Mouse (Mus musculus) large intestine, adult 2 months (tissue): ENCODE results near the gene Lgr6. TPM values are rescaled to one million over a fixed set of nuclear protein-coding genes. Genes with fewer than 3 reads are reported as not detected.

Source experiments
- polyA plus RNA-seq: library from polyadenylated mRNA; depleted of rRNA; stranded (reverse); fragments of >200 nt; gene quantifications from 2 replicates; pipeline ENCODE4 v1.2.3, GENCODE M21; 2012; rRNA removed

The Lgr6 gene
- polyA plus RNA-seq, 1 experiment: 0.07 TPM

Other genes with a start within 250 kb of the Lgr6 start
- 22.0 and 23.2 TPM in 2 replicates for gene Ppp1r12b, start 149.3 kb downstream of the Lgr6 start, polyA plus RNA-seq
- gene Ube2t, start 142.7 kb downstream of the Lgr6 start, polyA plus RNA-seq: 3.5 and 3.7 TPM in 2 replicates
- gene Ptpn7, start 27.4 kb upstream of the Lgr6 start, polyA plus RNA-seq: 5.5 and 7.6 TPM in 2 replicates
- 61.0 and 65.9 TPM in 2 replicates for gene Arl8a, start 41.5 kb upstream of the Lgr6 start, polyA plus RNA-seq
- 2.9 and 4.5 TPM in 2 replicates for gene Gpr37l1, start 62.4 kb upstream of the Lgr6 start, polyA plus RNA-seq
- 304 and 322 TPM in 2 replicates for gene Elf3, start 153.3 kb upstream of the Lgr6 start, polyA plus RNA-seq
- gene Rnpep, start 178.8 kb upstream of the Lgr6 start, polyA plus RNA-seq: 93.4 and 112 TPM in 2 replicates
- gene Timm17a, start 208.5 kb upstream of the Lgr6 start, polyA plus RNA-seq: 71.0 and 73.1 TPM in 2 replicates
- 17.6 and 19.1 TPM in 2 replicates for gene Lmod1, start 219.5 kb upstream of the Lgr6 start, polyA plus RNA-seq